Mouse (Mus musculus) myocyte (in vitro differentiated cells): Measurements from ENCODE around the gene Myl7.

ENCODE experiments used
- CEBPB ChIP-seq: IDR thresholded peaks from 2 replicates; pipeline ENCODE4 v1.6.1; 2011; ENCODE audit warnings: mild to moderate bottlenecking, moderate library complexity; ENCODE audit not compliant: poor library complexity, insufficient read depth, severe bottlenecking
- MAX ChIP-seq: IDR thresholded peaks from one replicate; pipeline ENCODE4 v1.6.1; 2011; ENCODE audit warnings: low read depth, mild to moderate bottlenecking, control low read depth
- MYOD1 ChIP-seq, 3 experiments: IDR thresholded peaks; one replicate each; pipeline ENCODE4 v1.6.1; 2011; ENCODE audit warnings: control low read depth in 2 of 3, low read depth in 2 of 3, mild to moderate bottlenecking in 2 of 3, moderate library complexity in 1 of 3; ENCODE audit not compliant: insufficient read length in 2 of 3, control insufficient read depth in 1 of 3
- MYOG ChIP-seq, 3 experiments: IDR thresholded peaks; one replicate each; pipeline ENCODE4 v1.6.1; 2011; ENCODE audit warnings: control low read depth in 2 of 3, low read depth in 2 of 3, mild to moderate bottlenecking in 2 of 3; ENCODE audit not compliant: insufficient read length in 2 of 3, control insufficient read depth in 1 of 3, insufficient read depth in 1 of 3
- POLR2A ChIP-seq: IDR thresholded peaks from one replicate; pipeline ENCODE4 v1.6.1; 2011; ENCODE audit warnings: low read depth, mild to moderate bottlenecking, control low read depth, moderate library complexity; ENCODE audit not compliant: insufficient read length
- POLR2AphosphoS2 ChIP-seq: IDR thresholded peaks from one replicate; pipeline ENCODE4 v1.6.1; 2011; ENCODE audit warnings: low read depth, control low read depth; ENCODE audit not compliant: insufficient read length
- TCF12 ChIP-seq: IDR thresholded peaks from one replicate; pipeline ENCODE4 v1.6.1; 2011; ENCODE audit warnings: mild to moderate bottlenecking, control low read depth; ENCODE audit not compliant: poor library complexity, insufficient read depth, severe bottlenecking
- USF1 ChIP-seq: IDR thresholded peaks from one replicate; pipeline ENCODE4 v1.6.1; 2011; ENCODE audit warnings: low read depth, mild to moderate bottlenecking, control low read depth, moderate library complexity

DNA sequence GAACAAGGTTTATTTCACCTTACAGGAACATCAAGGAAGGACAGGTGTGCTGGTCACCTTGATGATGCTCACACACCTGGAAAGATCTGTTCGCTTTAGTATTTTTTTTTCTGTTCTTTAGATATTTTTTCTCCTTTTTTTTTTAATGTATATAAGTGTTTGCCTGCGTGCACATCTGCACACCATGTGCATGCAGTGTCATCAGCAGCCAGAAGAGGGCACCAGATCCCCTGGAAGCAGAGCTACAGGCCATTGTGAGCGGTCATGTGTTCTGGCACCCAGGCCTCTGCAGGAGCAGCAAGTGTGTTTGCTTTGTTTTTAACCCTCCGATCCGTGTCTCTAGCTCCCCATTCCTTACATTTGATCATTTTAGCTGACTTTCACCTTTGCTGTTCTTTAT, 18.7 kb downstream of the Myl7 start:
- TF ChIP-seq TCF12: no peak
- TF ChIP-seq MYOD1 (IDR thresholded peaks at IDR 0.05; ENCODE audit: control insufficient read depth in 1 of 3, insufficient read length in 2 of 3, low read depth in 2 of 3): no peak
- no peak for TF ChIP-seq POLR2A
- TF ChIP-seq USF1: no peak
- TF ChIP-seq POLR2AphosphoS2: no peak
- no peak for TF ChIP-seq MYOG (IDR thresholded peaks at IDR 0.05; ENCODE audit: control insufficient read depth in 1 of 3, insufficient read depth in 1 of 3, insufficient read length in 2 of 3, low read depth in 2 of 3)
- TF ChIP-seq CEBPB: no peak
- no peak for TF ChIP-seq MAX
